Mouse (Mus musculus) forebrain, embryonic 14.5 days (tissue): ENCODE results near the gene Usp36. TPM values are rescaled to one million over a fixed set of nuclear protein-coding genes. Genes with fewer than 3 reads are reported as not detected.

Experiments used
- ATAC-seq: fragments of 200-750 bp; cut with Nextera tagmentation; 2 replicates; pipeline ENCODE4 v1.8.0; 2017; ENCODE audit warnings: mild to moderate bottlenecking, moderate library complexity
- DNase-seq: peaks from one replicate; pipeline ENCODE4 v3.0.0-alpha.2; 2015; ENCODE audit warnings: low spot score
- H3K27ac ChIP-seq: fragments of 300-500 bp; sonication (generic); 2 replicates; pipeline ENCODE4 v1.5.1; 2014; ENCODE audit warnings: low read depth, mild to moderate bottlenecking, control low read depth, low read length, moderate library complexity
- H3K27me3 ChIP-seq: fragments of 300-500 bp; sonication (generic); replicated peaks from 2 replicates; pipeline ENCODE4 v1.6.1; 2014; ENCODE audit warnings: low read length, control low read depth, mixed read lengths; ENCODE audit not compliant: control insufficient read depth, insufficient read depth
- H3K36me3 ChIP-seq: fragments of 300-500 bp; sonication (generic); 2 replicates; pipeline ENCODE4 v1.6.1; 2014; ENCODE audit warnings: low read length, control low read depth; ENCODE audit not compliant: control insufficient read depth, insufficient read depth
- H3K4me1 ChIP-seq: fragments of 300-500 bp; sonication (generic); 2 replicates; pipeline ENCODE4 v1.6.1; 2014; ENCODE audit warnings: antibody characterized with exemption, low read length, control low read depth; ENCODE audit not compliant: control insufficient read depth, insufficient read depth
- H3K4me2 ChIP-seq: fragments of 300-500 bp; sonication (generic); 2 replicates; pipeline ENCODE4 v1.6.1; 2014; ENCODE audit warnings: mild to moderate bottlenecking, control low read depth, low read length
- H3K4me3 ChIP-seq: fragments of 300-500 bp; sonication (generic); 2 replicates; pipeline ENCODE4 v1.5.1; 2014; ENCODE audit warnings: low read depth, low read length, control low read depth
- H3K9ac ChIP-seq: fragments of 300-500 bp; sonication (generic); 2 replicates; pipeline ENCODE4 v1.6.1; 2014; ENCODE audit warnings: mild to moderate bottlenecking, low read length, control low read depth, moderate library complexity
- H3K9me3 ChIP-seq: fragments of 300-500 bp; sonication (generic); replicated peaks from 2 replicates; pipeline ENCODE4 v1.6.1; 2016; ENCODE audit warnings: low read length, control low read depth, mixed read lengths; ENCODE audit not compliant: control insufficient read depth
- whole genome bisulfite sequencing: fragments of 180-500 bp; shearing (Covaris S2); extraction: QIAGEN DNeasy Blood & Tissue Kit; methylation state at CpG from one replicate; pipeline ENCODE4 v1.1.7; 2014; 5-methylcytosine and 5-hydroxymethylcytosine counted together
- polyA plus RNA-seq: library from polyadenylated mRNA; unstranded; fragments of >200 nt; fragmentation: Nextera tagmentation; extraction: Ambion mirVana; gene quantifications from 2 replicates; pipeline ENCODE4 v1.2.1, GENCODE M21; 2014

Gene Usp36
- polyA plus RNA-seq, 1 experiment from 2014 or later = 7.1 TPM

DNA sequence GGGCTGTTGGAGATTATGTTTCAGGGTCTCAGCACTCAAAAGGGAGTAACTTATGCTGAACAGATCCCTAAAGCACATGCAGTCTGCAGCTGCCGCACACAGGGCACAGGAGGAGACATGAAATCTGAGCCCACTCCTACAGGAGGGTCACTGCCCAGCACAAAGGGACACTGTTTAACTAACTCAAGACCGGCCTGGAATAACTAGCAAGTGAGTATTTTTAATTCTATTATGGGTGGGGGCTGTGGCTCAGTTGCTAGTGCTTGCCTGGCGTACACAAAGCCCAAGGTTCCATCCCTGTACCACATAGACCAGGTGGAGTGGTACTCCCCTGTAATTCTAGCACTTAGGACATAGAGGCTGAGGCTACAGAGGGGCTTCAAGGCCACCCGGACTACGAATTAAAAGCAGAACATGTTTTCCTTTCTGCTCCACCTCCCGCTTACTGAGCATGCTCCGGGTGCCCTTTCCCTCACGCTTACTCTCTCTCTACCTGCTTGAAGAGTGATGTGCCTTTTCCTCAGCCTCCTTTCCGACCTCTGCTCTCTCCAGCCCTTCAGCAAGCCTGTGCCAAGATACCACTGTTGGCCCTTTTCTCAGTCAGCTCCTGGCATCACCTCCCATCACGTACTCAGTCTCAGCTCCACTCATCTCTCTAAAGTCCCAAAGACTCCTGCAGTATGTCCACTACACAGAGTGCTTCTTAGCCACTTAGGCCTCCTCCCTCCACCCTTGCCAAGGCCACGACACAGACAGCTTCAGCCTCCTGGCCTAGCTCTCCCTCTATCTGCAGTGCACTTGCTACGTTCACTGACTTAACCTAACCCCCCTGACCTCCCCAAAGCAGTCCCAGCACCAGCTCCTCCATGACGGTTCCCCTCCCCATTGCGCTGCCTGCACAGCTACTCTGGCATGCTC lies 50.5 kb downstream of the Usp36 start:
- H3K27me3 ChIP-seq = no peaks in the 10 kb centered on the region
- H3K36me3 ChIP-seq = no peaks in the 10 kb centered on the region
- H3K4me3 ChIP-seq = no peak overlapping the region
- peaks cover 11% of the 10 kb centered on the region for H3K4me1 ChIP-seq
- no peak overlapping the region for H3K4me2 ChIP-seq
- 51% methylated on average over 14 of the region's 14 CpGs for WGBS
- H3K9ac ChIP-seq = 0 out of 2 replicates have a peak overlapping the region, but pooled peaks have one; percentile 5
- H3K27ac ChIP-seq = no peak overlapping the region
- no peak for DNase-seq
- H3K9me3 ChIP-seq = no peaks in the 10 kb centered on the region
- no peak for ATAC-seq

DNA sequence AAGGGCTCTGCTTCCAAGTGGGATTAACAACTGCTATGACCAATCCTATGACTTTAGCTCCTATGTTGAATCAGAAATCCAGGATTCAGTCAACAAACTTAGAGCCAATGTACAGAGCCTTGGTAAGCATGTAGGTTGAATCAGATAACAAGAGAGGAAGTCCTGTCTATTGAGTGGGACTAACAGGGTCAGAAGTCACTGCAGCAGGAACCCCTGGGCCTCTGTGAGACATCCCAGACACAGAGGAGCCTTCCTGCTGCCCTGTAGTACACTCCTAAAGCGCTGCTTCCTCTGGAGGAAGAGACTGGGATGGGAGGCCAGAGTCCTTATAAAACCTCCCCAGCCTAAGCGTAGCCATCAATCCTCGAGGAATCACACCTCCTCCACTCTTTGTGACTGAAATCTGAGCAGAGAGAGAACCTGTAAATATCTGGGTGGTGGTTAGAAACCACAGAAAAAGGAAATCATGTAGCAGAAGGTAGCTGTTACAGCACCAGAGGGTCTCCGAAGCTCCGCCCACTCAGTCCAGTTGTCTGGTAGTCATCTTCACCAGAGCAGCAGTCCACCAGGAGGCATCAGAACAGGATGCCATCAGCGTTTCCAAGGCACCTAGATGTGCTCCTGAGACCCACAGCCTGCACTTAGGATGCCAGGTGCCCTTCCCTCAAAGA lies 53.4 kb downstream of the Usp36 start:
- 84% methylated on average over 6 of the region's 6 CpGs for WGBS
- Histone ChIP-seq H3K4me3 (no peak overlapping the region), H3K9ac (no peak overlapping the region), H3K9me3 (no peaks in the 10 kb centered on the region), H3K27ac (no peak overlapping the region), H3K4me1 (peaks cover 7% of the 10 kb centered on the region), H3K4me2 (no peak overlapping the region), H3K36me3 (no peaks in the 10 kb centered on the region), H3K27me3 (no peaks in the 10 kb centered on the region)
- no peak for ATAC-seq
- DNase-seq = no peak

DNA sequence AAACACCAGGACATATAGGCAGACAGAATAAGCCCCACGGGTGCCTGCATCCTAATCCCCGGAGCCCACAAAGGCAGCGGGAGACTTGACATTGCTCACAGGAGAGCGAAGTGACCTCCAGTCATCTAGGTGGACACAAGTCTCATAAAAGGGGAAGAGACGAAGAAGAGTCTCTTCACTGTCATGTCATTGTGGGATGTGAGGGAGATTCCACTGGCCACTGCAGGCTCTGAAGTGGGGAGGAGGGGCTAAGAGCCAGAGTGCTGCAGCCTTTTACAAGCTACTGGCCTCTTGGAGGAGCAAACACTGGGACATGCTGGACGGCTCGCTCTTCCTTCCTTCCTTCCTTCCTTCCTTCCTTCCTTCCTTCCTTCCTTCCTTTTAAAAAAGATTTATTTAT lies 55.1 kb downstream of the Usp36 start:
- Histone ChIP-seq H3K27ac (no peak overlapping the region), H3K27me3 (no peaks in the 10 kb centered on the region), H3K4me3 (no peak overlapping the region), H3K9ac (no peak overlapping the region), H3K9me3 (no peaks in the 10 kb centered on the region), H3K4me1 (peaks cover 4% of the 10 kb centered on the region), H3K36me3 (no peaks in the 10 kb centered on the region), H3K4me2 (no peak overlapping the region)
- WGBS = 83% methylated on average over 7 of the region's 7 CpGs
- no peak for DNase-seq
- no peak for ATAC-seq

DNA sequence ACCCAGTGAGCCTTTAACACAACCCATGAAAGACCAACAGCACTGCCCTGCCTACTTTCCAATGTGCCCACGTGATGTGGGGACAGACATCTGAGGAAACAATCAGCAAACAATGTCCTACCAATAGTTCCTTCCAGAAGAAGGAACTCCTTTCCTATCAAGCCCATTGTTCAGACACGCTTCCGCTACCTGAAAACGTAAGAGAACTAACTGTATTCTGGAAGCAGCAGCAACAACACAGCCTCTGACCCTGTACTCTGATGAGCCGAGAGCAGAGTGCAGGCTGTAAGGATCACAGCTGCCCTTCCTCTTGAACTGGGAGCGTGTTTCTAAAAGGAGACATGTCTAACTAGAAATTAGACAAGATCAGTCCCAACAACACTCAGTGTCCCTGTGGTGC lies 55.5 kb downstream of the Usp36 start:
- Histone ChIP-seq H3K27ac (no peak overlapping the region), H3K9ac (no peak overlapping the region), H3K4me2 (no peak overlapping the region), H3K36me3 (no peaks in the 10 kb centered on the region), H3K27me3 (no peaks in the 10 kb centered on the region), H3K4me3 (no peak overlapping the region), H3K4me1 (no peaks in the 10 kb centered on the region; the same call in 1 of the 2 replicates), H3K9me3 (no peaks in the 10 kb centered on the region)
- no peak for ATAC-seq
- DNase-seq = no peak
- 83% methylated on average over 6 of the region's 6 CpGs for WGBS

DNA sequence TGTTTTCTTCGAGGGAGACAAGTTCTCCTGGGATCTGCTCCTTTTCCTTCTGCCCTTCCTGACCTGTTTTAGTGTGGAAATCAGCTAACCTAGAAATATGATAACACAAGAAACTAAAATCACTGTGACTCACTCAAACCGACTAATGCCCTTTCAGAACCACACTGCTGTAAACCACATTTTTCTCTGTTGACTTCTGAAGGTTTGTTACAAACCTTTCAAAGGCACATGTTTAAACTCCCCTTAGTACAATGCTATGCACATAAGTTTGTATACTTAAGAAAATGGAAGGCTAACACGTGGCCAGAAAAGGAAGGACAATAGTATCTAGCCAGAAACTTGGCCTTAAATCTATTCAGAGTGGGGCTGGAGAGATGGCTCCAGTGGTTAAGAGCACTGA lies 56.1 kb downstream of the Usp36 start:
- Histone ChIP-seq H3K36me3 (no peaks in the 10 kb centered on the region), H3K4me3 (no peak overlapping the region), H3K4me1 (no peaks in the 10 kb centered on the region), H3K9ac (no peak overlapping the region), H3K4me2 (no peak overlapping the region), H3K27ac (no peak overlapping the region), H3K9me3 (no peaks in the 10 kb centered on the region), H3K27me3 (no peaks in the 10 kb centered on the region)
- ATAC-seq (no peak), DNase-seq (no peak)
- 74% methylated on average over 3 of the region's 3 CpGs for WGBS

DNA sequence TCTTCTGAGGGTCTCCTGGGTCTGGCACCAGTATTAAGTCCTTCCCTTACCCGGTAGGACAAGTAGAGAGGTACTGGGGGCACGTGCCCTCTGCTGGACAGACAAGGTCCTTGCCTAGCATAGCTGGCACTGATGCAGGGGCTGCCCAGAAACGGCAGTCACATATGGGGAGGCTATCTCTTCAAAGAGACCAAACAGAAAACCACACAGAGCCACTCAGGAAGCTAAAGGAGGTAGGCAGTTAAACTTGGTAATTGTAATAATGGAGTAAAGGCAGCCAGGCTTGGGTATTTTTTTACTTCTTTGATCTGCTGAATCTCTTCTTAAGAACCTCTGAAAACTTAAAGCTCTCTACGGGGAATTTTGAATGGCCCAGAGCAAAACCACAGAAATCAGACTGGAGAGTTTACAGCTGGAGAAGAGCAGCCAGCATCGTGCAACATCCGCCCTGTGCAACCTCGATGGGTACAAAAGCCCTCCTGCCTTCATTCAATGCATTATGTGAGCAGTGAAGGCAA lies 57.7 kb downstream of the Usp36 start:
- Histone ChIP-seq H3K9me3 (no peaks in the 10 kb centered on the region), H3K36me3 (no peaks in the 10 kb centered on the region), H3K4me2 (no peak overlapping the region), H3K4me3 (no peak overlapping the region), H3K9ac (no peak overlapping the region), H3K27me3 (no peaks in the 10 kb centered on the region), H3K27ac (no peak overlapping the region), H3K4me1 (no peaks in the 10 kb centered on the region)
- 32% methylated on average over 7 of the region's 7 CpGs for WGBS
- no peak for ATAC-seq
- no peak for DNase-seq

DNA sequence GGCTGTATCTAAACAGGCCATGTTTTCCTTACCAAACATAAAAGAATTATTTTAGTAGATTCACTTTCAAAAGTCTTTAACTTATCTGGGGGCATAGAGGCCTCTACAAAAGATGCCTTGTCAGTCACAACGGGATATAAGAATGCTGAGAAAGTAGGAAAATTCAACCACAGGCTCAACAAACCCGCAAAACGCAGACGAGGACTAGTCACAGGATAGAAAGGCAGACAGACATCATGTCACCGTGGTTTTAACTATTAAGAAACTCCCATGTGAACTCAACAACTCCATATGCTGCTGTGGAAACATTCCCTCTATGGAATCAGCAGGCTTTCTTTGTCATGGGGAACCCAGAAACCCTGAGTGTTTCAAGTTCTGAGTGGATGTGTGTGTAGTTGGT lies 60.1 kb downstream of the Usp36 start:
- Histone ChIP-seq H3K4me3 (no peak overlapping the region), H3K9ac (no peak overlapping the region)
- WGBS = 89% methylated on average over 5 of the region's 5 CpGs

DNA sequence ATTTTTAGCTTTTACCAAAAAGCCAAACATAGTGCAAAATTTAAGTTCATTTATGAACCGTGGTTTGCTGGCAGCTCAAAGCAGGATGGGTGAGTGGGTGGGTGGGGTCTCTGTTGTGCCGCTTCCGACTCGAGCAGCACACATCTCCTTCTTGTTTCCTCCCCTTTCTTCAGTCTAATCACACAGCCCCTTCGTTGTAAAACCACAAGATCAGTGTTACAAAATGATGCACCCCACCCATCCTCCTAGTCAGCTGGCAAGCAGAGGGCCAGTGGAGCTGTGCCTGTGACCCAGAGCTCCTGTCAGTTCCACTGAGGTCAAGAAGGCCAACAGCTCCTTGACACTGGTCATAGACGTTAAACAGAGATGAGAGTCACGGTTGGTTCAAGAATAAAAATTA lies 62.4 kb downstream of the Usp36 start:
- Histone ChIP-seq H3K9me3 (no peaks in the 10 kb centered on the region), H3K9ac (no peak overlapping the region), H3K4me1 (peaks cover 3% of the 10 kb centered on the region; the same call in 1 of the 2 replicates), H3K36me3 (no peaks in the 10 kb centered on the region), H3K4me3 (no peak overlapping the region), H3K27me3 (no peaks in the 10 kb centered on the region), H3K4me2 (no peak overlapping the region), H3K27ac (no peak overlapping the region)
- DNase-seq (no peak), ATAC-seq (no peak)
- 83% methylated on average over 7 of the region's 7 CpGs for WGBS

More for the DNA sequence above, 60.1 kb downstream of the Usp36 start:
- no peaks in the 10 kb centered on the region for H3K27me3 ChIP-seq
- no peak overlapping the region for H3K27ac ChIP-seq
- no peaks in the 10 kb centered on the region for H3K36me3 ChIP-seq
- no peaks in the 10 kb centered on the region for H3K9me3 ChIP-seq
- DNase-seq (no peak), ATAC-seq (no peak)
- peaks cover 3% of the 10 kb centered on the region; the same call in 1 of the 2 replicates for H3K4me1 ChIP-seq
- H3K4me2 ChIP-seq = no peak overlapping the region

DNA sequence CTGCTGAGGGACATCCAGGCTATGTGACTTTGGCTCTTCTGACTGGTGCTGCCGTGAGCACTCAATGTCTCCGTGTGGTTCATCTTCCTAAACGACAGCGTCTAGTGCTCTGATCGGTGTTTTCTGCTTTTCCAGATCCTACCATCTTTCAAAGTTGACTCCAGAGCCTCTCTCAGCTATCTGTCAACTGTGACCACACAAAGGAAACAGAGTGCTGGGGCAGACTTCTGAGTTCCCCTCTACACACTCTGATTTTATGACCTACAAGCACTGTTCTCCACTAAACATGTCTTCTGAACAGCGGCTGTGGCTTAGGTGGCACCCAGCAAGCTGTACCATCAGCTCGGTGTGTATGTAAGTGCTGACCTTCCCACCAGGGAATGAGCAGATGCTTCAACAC lies 63.2 kb downstream of the Usp36 start:
- Histone ChIP-seq H3K27ac (no peak overlapping the region), H3K4me2 (no peak overlapping the region), H3K9ac (no peak overlapping the region), H3K4me3 (no peak overlapping the region), H3K27me3 (no peaks in the 10 kb centered on the region), H3K36me3 (no peaks in the 10 kb centered on the region), H3K9me3 (no peaks in the 10 kb centered on the region), H3K4me1 (peaks cover 3% of the 10 kb centered on the region; the same call in 1 of the 2 replicates)
- ATAC-seq = no peak
- DNase-seq = no peak
- WGBS = 92% methylated on average over 7 of the region's 7 CpGs
